Comparison of ENCODE assay signal across 23 mouse cellular contexts in genomic region chr4:46089524-46090125, GRCm38 (mm10). TPM values are rescaled to one million over a fixed set of nuclear protein-coding genes. Genes with fewer than 3 reads are reported as not detected.
DNase-seq lines count a peak whose midpoint lies in the region; ATAC-seq and TF ChIP-seq lines count a peak whose summit lies in the region.
"Had no signal": no experiment of that assay in that cellular context is flagged by ENCODE, and none has a peak within 500 bp of the region (broad histone marks: within the 10 kb centered on the region; RNA-seq: fewer than 3 reads in every experiment).

No protein-coding gene starts in this region.

- no peak for TF ChIP-seq CTCF in cerebellum, adult 2 months (IDR thresholded peaks at IDR 0.05; ENCODE audit: borderline replicate concordance, insufficient read depth, low read depth, low read length)
- TF ChIP-seq CTCF in left cerebral cortex, adult 2 months (IDR thresholded peaks at IDR 0.05), result no peak

- H3K9ac ChIP-seq in forebrain, embryonic 16.5 days (replicated peaks; ENCODE audit: low read depth, low read length), result no peak overlapping the region
- H3K9ac ChIP-seq in forebrain, embryonic 12.5 days, result no peak overlapping the region
- no peak overlapping the region for H3K9ac ChIP-seq in kidney, embryonic 15.5 days
- H3K9ac ChIP-seq: embryonic facial prominence, embryonic 12.5 days; liver, embryonic 15.5 days; lung, embryonic 15.5 days; neural tube, embryonic 15.5 days had no signal

- H3K4me3 ChIP-seq in cerebellum, adult 2 months (replicated peaks; ENCODE audit: insufficient read depth, low read depth, low read length), result no peak overlapping the region
- H3K4me3 ChIP-seq in forebrain, embryonic 16.5 days (replicated peaks; ENCODE audit: low read length), result no peak overlapping the region
- H3K4me3 ChIP-seq in forebrain, embryonic 12.5 days (replicated peaks), result no peak overlapping the region
- no peak overlapping the region for H3K4me3 ChIP-seq in left cerebral cortex, adult 2 months
- no peak overlapping the region for H3K4me3 ChIP-seq in kidney, embryonic 15.5 days (replicated peaks)
- H3K4me3 ChIP-seq: embryonic facial prominence, embryonic 12.5 days; erythroblast, embryonic 14.5 days; heart, embryonic 10.5 days; limb, embryonic 10.5 days; liver, embryonic 15.5 days; lung, embryonic 15.5 days; neural tube, embryonic 15.5 days had no signal

- peak in 1 of 2 experiments; percentile 34 for DNase-seq in cerebellum, adult 2 months
- DNase-seq in cerebellum, adult 11 months, result no peak
- DNase-seq in left cerebral cortex, adult 2 months (ENCODE audit: extremely low spot score in 1 of 2, low spot score in 2 of 2), result no peak
- no peak for DNase-seq in left cerebral cortex, postnatal 4 days
- DNase-seq: adrenal gland, postnatal 25 days; cerebellum, adult 11-12 months; heart, postnatal 4 days; kidney, postnatal 36 days; liver; lung, postnatal 4 days; thymus, adult 18-20 months; thymus, postnatal 36 days had no signal

- WGBS in cerebellum, adult 2 months, result 25% methylated on average over 14 of the region's 14 CpGs
- 68% methylated on average over 14 of the region's 14 CpGs for WGBS in forebrain, embryonic 16.5 days
- WGBS in forebrain, embryonic 12.5 days, result 84% methylated on average over 14 of the region's 14 CpGs
- WGBS in kidney, embryonic 15.5 days, result 79% methylated on average over 14 of the region's 14 CpGs

- no peaks in the 10 kb centered on the region for H3K9me3 ChIP-seq in forebrain, embryonic 16.5 days (ENCODE audit: control insufficient read depth, low read length)
- no peaks in the 10 kb centered on the region for H3K9me3 ChIP-seq in forebrain, embryonic 12.5 days
- H3K9me3 ChIP-seq in kidney, embryonic 15.5 days (replicated peaks), result no peaks in the 10 kb centered on the region
- H3K9me3 ChIP-seq: embryonic facial prominence, embryonic 12.5 days; heart, embryonic 10.5 days; limb, embryonic 10.5 days; liver, embryonic 15.5 days; lung, embryonic 15.5 days; neural tube, embryonic 15.5 days had no signal

- TF ChIP-seq POLR2A in cerebellum, adult 2 months (IDR thresholded peaks at IDR 0.05; ENCODE audit: borderline replicate concordance, insufficient read depth, low read length), result no peak

- no peaks in the 10 kb centered on the region for H3K27me3 ChIP-seq in cerebellum, adult 2 months (ENCODE audit: control insufficient read depth, insufficient read depth, low read length)
- H3K27me3 ChIP-seq in forebrain, embryonic 16.5 days (replicated peaks; ENCODE audit: control insufficient read depth, insufficient read depth, low read length), result no peaks in the 10 kb centered on the region
- no peaks in the 10 kb centered on the region for H3K27me3 ChIP-seq in forebrain, embryonic 12.5 days
- H3K27me3 ChIP-seq in kidney, embryonic 15.5 days, result no peaks in the 10 kb centered on the region
- H3K27me3 ChIP-seq: embryonic facial prominence, embryonic 12.5 days; liver, embryonic 15.5 days; lung, embryonic 15.5 days; neural tube, embryonic 15.5 days had no signal

- 0 out of 2 replicates have a peak, but pooled peaks have one; percentile 31 for ATAC-seq in forebrain, embryonic 16.5 days
- ATAC-seq in forebrain, embryonic 12.5 days (ENCODE audit: low FRiP score), result no peak
- ATAC-seq in kidney, embryonic 15.5 days (replicated peaks; ENCODE audit: low FRiP score), result no peak
- ATAC-seq: intestine, postnatal 0 days had no signal

- H3K36me3 ChIP-seq in forebrain, embryonic 16.5 days (ENCODE audit: control insufficient read depth, insufficient read depth), result no peaks in the 10 kb centered on the region
- H3K36me3 ChIP-seq in forebrain, embryonic 12.5 days (replicated peaks), result no peaks in the 10 kb centered on the region
- H3K36me3 ChIP-seq in kidney, embryonic 15.5 days, result no peaks in the 10 kb centered on the region
- H3K36me3 ChIP-seq: embryonic facial prominence, embryonic 12.5 days; limb, embryonic 10.5 days; lung, embryonic 15.5 days; neural tube, embryonic 15.5 days had no signal

- H3K27ac ChIP-seq in cerebellum, adult 2 months (ENCODE audit: insufficient read depth, low read length), result peak overlapping the region; percentile 0; the same call in 1 of the 2 replicates
- peak overlapping the region; percentile 4; the same call in 1 of the 2 replicates for H3K27ac ChIP-seq in forebrain, embryonic 16.5 days (ENCODE audit: low read length)
- no peak overlapping the region for H3K27ac ChIP-seq in forebrain, embryonic 12.5 days
- H3K27ac ChIP-seq in left cerebral cortex, adult 2 months, result peak overlapping the region; percentile 48
- no peak overlapping the region for H3K27ac ChIP-seq in kidney, embryonic 15.5 days
- H3K27ac ChIP-seq: embryonic facial prominence, embryonic 12.5 days; heart, embryonic 10.5 days; limb, embryonic 10.5 days; liver, embryonic 15.5 days; lung, embryonic 15.5 days; neural tube, embryonic 15.5 days had no signal

- H3K4me2 ChIP-seq in forebrain, embryonic 16.5 days (ENCODE audit: low read length), result no peak overlapping the region
- H3K4me2 ChIP-seq in forebrain, embryonic 12.5 days, result no peak overlapping the region
- H3K4me2 ChIP-seq in kidney, embryonic 15.5 days, result no peak overlapping the region
- H3K4me2 ChIP-seq: embryonic facial prominence, embryonic 12.5 days; liver, embryonic 15.5 days; lung, embryonic 15.5 days; neural tube, embryonic 15.5 days had no signal

- intact Hi-C loops in left cerebral cortex, adult 2 months (cut with DNase I), result no loop called here
- intact Hi-C loops in left cerebral cortex, postnatal 4 days (cut with DNase I), result no loop called here

- H3K4me1 ChIP-seq in cerebellum, adult 2 months (ENCODE audit: control insufficient read depth, insufficient read depth, low read length), result peaks cover 43% of the 10 kb centered on the region
- no peaks in the 10 kb centered on the region for H3K4me1 ChIP-seq in forebrain, embryonic 16.5 days (replicated peaks; ENCODE audit: control insufficient read depth, insufficient read depth, low read length)
- peaks cover 9% of the 10 kb centered on the region; the same call in 1 of the 2 replicates for H3K4me1 ChIP-seq in forebrain, embryonic 12.5 days
- peaks cover 32% of the 10 kb centered on the region for H3K4me1 ChIP-seq in kidney, embryonic 15.5 days
- H3K4me1 ChIP-seq: embryonic facial prominence, embryonic 12.5 days; liver, embryonic 15.5 days had no signal

RNA-seq across cellular contexts. Expression of gene Ncbp1, which starts 48.8 kb away (rescaled TPM):
- polyA plus RNA-seq in cerebellum, adult 2 months (2012; rRNA removed), result 50.8 and 61.2 TPM in 2 replicates
- polyA plus RNA-seq in forebrain, embryonic 16.5 days (2015; fragmentation: Nextera tagmentation; extraction: Ambion mirVana), result 98.8 and 107 TPM in 2 replicates
- 129 and 137 TPM in 2 replicates for polyA plus RNA-seq in forebrain, embryonic 12.5 days (2016; fragmentation: Nextera tagmentation; extraction: Ambion mirVana)
- 10 to 100 TPM; 47.4 to 49.5 TPM for total RNA-seq in left cerebral cortex, adult 2 months (2021)
- total RNA-seq in left cerebral cortex, postnatal 4 days (2021), result 10 to 100 TPM; 58.6 to 66.2 TPM
- 85.7 and 88.3 TPM in 2 replicates for polyA plus RNA-seq in kidney, embryonic 15.5 days (2015; fragmentation: Nextera tagmentation; extraction: Ambion mirVana)

RNA-seq across cellular contexts. Expression of gene Tstd2, which starts 48.9 kb away (rescaled TPM):
- 15.4 and 16.2 TPM in 2 replicates for polyA plus RNA-seq in cerebellum, adult 2 months (2012; rRNA removed)
- polyA plus RNA-seq in forebrain, embryonic 16.5 days (2015; fragmentation: Nextera tagmentation; extraction: Ambion mirVana), result 32.3 and 37.7 TPM in 2 replicates
- polyA plus RNA-seq in forebrain, embryonic 12.5 days (2016; fragmentation: Nextera tagmentation; extraction: Ambion mirVana), result 56.1 and 60.6 TPM in 2 replicates
- 10 to 100 TPM; 17.8 to 18.6 TPM for total RNA-seq in left cerebral cortex, adult 2 months (2021)
- total RNA-seq in left cerebral cortex, postnatal 4 days (2021), result 10 to 100 TPM; 20.0 to 22.3 TPM
- polyA plus RNA-seq in kidney, embryonic 15.5 days (2015; fragmentation: Nextera tagmentation; extraction: Ambion mirVana), result 53.7 and 55.6 TPM in 2 replicates

RNA-seq across cellular contexts. Expression of gene Tmod1, which starts 50.9 kb away (rescaled TPM):
- polyA plus RNA-seq in cerebellum, adult 2 months (2012; rRNA removed), result 55.4 and 55.7 TPM in 2 replicates
- polyA plus RNA-seq in forebrain, embryonic 16.5 days (2015; fragmentation: Nextera tagmentation; extraction: Ambion mirVana), result 0.52 and 0.81 TPM in 2 replicates
- polyA plus RNA-seq in forebrain, embryonic 12.5 days (2016; fragmentation: Nextera tagmentation; extraction: Ambion mirVana), result 0.67 and 1.1 TPM in 2 replicates
- 10 to 100 TPM; 45.5 to 49.1 TPM for total RNA-seq in left cerebral cortex, adult 2 months (2021)
- 1 to 10 TPM; 2.4 to 3.4 TPM for total RNA-seq in left cerebral cortex, postnatal 4 days (2021)
- polyA plus RNA-seq in kidney, embryonic 15.5 days (2015; fragmentation: Nextera tagmentation; extraction: Ambion mirVana), result 8.2 TPM in 2 replicates

Comparison
In these comparisons a context has a peak if more than half of its experiments do, and no peak if none do; other contexts are left out.
1. H3K27ac ChIP-seq: peak in cerebellum, adult 2 months (single experiment), forebrain, embryonic 16.5 days (single experiment) and left cerebral cortex, adult 2 months (single experiment); none in forebrain, embryonic 12.5 days (single experiment) and kidney, embryonic 15.5 days (single experiment).